Mouse (Mus musculus): ENCODE results near the gene Scgb2b26. TPM values are rescaled to one million over a fixed set of nuclear protein-coding genes. Genes with fewer than 3 reads are reported as not detected.
"Not testable (repeated sequence)": the region's sequence is repeated elsewhere in the genome, so short reads cannot be mapped to it uniquely, and the experiment has no call there.

Gene Scgb2b26
- polyA plus RNA-seq (2015; fragmentation: Nextera tagmentation; extraction: Ambion mirVana): not detected in 2 replicates

DNA sequence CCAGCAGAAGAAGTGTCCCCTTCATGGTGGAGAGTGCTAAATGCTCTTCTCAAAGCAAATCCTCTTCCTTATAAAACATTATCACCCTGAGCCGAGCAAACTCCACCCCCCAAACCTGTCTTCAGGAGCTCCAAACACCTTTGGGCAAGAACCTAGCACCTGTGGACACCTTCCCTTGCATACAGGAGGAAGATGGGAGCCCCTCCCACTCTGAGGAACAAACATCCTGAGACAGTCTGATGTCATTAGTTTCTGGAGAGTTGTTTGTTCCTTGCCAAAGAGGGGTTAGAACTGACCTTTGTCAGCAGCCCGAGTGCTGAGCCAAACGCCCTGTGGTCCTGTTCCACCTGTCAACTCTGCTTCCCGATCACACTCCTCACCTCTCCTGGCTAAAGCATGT lies at the start of gene Scgb2b26:
TSS of gene Scgb2b26 (minus strand) at position 101 of the 400 bp plus-strand sequence.
- Histone ChIP-seq H3K36me3 (no peaks in the 10 kb centered on the region), H3K9me3 (replicated peaks) (peaks cover 42% of the 10 kb centered on the region), H3K27ac (replicated peaks) (no peak within 1 kb of the TSS), H3K27me3 (replicated peaks) (no peaks in the 10 kb centered on the region), H3K4me2 (no peak within 1 kb of the TSS), H3K9ac (replicated peaks) (no peak within 1 kb of the TSS), H3K4me1 (no peaks in the 10 kb centered on the region), H3K4me3 (replicated peaks) (no peak within 1 kb of the TSS)
- 87% methylated on average over 4 of the region's 4 CpGs for WGBS
- ATAC-seq (ENCODE audit: low FRiP score): no peak

DNA sequence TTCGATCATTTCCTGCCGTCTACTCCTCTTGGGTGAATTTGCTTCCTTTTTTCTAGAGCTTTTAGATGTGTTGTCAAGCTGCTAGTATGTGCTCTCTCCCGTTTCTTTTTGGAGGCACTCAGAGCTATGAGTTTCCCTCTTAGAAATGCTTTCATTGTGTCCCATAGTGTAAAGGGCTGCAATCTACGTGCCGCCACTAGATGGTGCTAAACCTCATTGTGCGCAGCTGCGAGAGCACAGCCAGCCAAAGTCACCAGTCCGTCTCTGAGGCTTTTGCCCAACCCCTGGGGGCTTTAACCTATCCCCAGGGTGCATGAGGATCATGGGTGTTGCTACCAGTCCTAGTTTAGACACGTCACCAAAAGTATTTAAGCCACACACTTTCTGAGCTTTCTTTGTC lies 37.4 kb upstream of the Scgb2b26 start:
- not testable (repeated sequence) for H3K9ac ChIP-seq (replicated peaks); H3K4me3 ChIP-seq (replicated peaks); H3K4me2 ChIP-seq; H3K27ac ChIP-seq (replicated peaks); ATAC-seq (ENCODE audit: low FRiP score); H3K9me3 ChIP-seq (replicated peaks); H3K36me3 ChIP-seq; H3K27me3 ChIP-seq (replicated peaks); H3K4me1 ChIP-seq
- 27% methylated on average over 8 of the region's 9 CpGs for WGBS

DNA sequence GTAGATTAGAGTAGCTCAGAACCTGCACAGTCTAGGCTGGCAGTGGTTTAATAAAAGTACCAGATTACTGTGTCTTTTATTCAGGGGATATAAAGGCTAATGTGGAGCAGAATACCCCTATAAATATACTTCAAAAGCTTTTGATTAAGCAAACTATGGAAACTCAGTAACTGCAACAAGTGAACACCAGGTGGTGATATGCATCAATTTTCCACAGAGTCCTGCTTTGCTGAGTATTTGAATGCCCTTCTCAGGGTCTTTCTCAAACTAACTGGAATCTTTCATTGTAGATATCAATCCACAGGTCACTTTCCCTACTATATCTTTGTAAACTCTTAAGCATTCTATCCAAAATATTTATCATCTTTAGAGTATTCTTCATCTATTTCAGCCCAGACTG lies 41.9 kb downstream of the Scgb2b26 start:
- Histone ChIP-seq H3K9me3 (replicated peaks) (peaks cover 27% of the 10 kb centered on the region), H3K27me3 (replicated peaks) (no peaks in the 10 kb centered on the region), H3K4me2 (no peak overlapping the region), H3K27ac (replicated peaks) (no peak overlapping the region), H3K9ac (replicated peaks) (no peak overlapping the region), H3K4me1 (no peaks in the 10 kb centered on the region), H3K36me3 (no peaks in the 10 kb centered on the region), H3K4me3 (replicated peaks) (no peak overlapping the region)
- no peak for ATAC-seq (ENCODE audit: low FRiP score)

DNA sequence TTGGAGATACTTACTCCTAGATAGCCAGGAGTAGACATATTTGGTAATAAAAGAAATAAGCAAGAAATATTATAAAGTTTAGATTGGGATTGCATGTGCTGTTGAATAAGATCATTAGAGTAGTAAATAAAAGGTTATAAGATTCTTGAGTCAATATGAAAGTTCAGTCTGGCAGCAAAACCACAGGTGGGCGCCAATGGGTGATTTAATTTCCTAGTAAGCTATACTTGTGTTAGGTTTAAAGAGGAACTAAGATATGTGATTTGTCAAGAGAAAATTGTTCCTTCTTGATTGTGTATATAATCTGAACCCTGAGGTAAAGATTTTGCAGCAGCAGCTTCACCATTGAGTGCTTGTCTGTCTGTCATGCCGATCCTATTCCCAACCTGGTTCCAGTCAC lies 44.0 kb downstream of the Scgb2b26 start:
- Histone ChIP-seq H3K9ac (replicated peaks) (no peak overlapping the region), H3K27ac (replicated peaks) (no peak overlapping the region), H3K9me3 (replicated peaks) (peaks cover 36% of the 10 kb centered on the region), H3K27me3 (replicated peaks) (no peaks in the 10 kb centered on the region), H3K4me2 (no peak overlapping the region), H3K4me3 (replicated peaks) (no peak overlapping the region), H3K4me1 (no peaks in the 10 kb centered on the region), H3K36me3 (no peaks in the 10 kb centered on the region)
- WGBS: 89% methylated on average over 2 of the region's 2 CpGs
- ATAC-seq (ENCODE audit: low FRiP score): no peak

DNA sequence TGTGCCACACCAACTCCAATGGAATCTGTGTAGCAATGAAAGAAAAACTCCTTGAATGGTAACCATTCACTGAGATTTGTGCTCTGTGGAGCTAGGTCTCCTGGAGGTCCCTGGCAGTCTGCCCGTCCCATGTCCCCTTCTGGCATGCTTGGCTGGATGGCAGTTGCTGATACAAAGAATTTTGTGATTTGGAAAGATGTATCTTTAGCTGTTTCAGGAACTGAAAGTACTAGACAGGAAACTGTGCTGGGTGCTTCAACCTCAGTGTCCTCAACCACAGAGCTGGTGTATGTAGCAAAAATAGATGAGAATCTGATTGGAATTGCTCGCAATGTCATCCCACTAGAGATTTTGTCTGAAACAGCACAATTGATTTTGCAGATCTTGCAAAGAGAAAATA lies 44.8 kb downstream of the Scgb2b26 start:
- Histone ChIP-seq H3K9ac (replicated peaks) (no peak overlapping the region), H3K4me3 (replicated peaks) (no peak overlapping the region), H3K9me3 (replicated peaks) (peaks cover 36% of the 10 kb centered on the region), H3K36me3 (no peaks in the 10 kb centered on the region), H3K4me2 (no peak overlapping the region), H3K4me1 (no peaks in the 10 kb centered on the region), H3K27me3 (replicated peaks) (no peaks in the 10 kb centered on the region), H3K27ac (replicated peaks) (no peak overlapping the region)
- ATAC-seq (ENCODE audit: low FRiP score): no peak
- 72% methylated on average over 2 of the region's 2 CpGs for WGBS

Other genes with a start within 250 kb of the Scgb2b26 start
- gene Scgb2b24, start 205.7 kb downstream of the Scgb2b26 start, polyA plus RNA-seq (2015; fragmentation: Nextera tagmentation; extraction: Ambion mirVana): not detected in 2 replicates
- gene Scgb1b24, start 201.2 kb downstream of the Scgb2b26 start, polyA plus RNA-seq (2015; fragmentation: Nextera tagmentation; extraction: Ambion mirVana): not detected in 2 replicates
- not detected in 2 replicates for gene Scgb2b27, start 68.9 kb upstream of the Scgb2b26 start, polyA plus RNA-seq (2015; fragmentation: Nextera tagmentation; extraction: Ambion mirVana)
- not detected in 2 replicates for gene Scgb1b27, start 76.4 kb upstream of the Scgb2b26 start, polyA plus RNA-seq (2015; fragmentation: Nextera tagmentation; extraction: Ambion mirVana)
- not detected in 2 replicates for gene Scgb1b30, start 150.4 kb upstream of the Scgb2b26 start, polyA plus RNA-seq (2015; fragmentation: Nextera tagmentation; extraction: Ambion mirVana)
- gene Wtip, start 188.2 kb upstream of the Scgb2b26 start, polyA plus RNA-seq (2015; fragmentation: Nextera tagmentation; extraction: Ambion mirVana): 3.5 and 3.8 TPM in 2 replicates
- 157 and 172 TPM in 2 replicates for gene Uba2, start 224.6 kb upstream of the Scgb2b26 start, polyA plus RNA-seq (2015; fragmentation: Nextera tagmentation; extraction: Ambion mirVana)

Data from neural tube, embryonic 15.5 days (tissue).